Mouse (Mus musculus) ovary, postnatal 14 days (tissue): ENCODE results near the gene Pkmyt1.

Source experiments
- DNase-seq: peaks from one replicate; pipeline ENCODE4 v3.0.0; 2022; ENCODE audit warnings: low spot score

The Pkmyt1 gene

DNA sequence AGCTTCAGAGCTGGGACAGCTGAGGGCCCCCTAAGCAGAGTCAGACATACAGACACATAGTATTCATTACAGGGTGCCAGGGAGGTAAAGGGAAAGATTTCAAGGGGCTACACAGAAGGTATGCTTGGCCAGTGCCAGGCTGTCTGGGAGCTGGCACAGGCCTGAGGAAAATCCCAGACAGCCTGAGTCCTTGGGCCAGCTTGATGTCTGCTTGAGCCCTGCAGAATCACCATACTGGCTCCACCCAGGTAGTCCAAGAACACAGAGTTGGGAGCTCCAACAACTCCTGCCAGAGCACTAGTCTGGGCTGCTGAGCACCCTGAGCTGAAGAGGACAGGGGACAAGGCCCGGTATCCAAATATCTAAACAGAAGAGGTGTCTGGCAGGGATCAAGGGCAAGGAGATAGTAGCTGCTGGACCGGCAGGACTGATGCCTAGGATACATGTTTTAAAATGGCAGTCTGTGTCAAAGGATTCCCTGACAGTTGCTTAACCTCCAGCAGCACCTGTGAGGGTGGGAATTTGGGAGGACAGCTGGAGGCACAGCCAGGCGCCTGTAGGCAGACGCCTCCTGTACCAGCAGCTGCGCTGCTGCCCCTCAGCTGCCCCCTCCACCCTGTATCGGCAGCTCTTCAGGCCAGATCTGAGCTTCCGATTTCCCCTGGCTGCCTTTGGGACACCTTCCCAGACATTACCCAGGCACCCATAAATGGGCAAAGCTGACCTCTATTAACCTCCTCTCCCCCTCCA is 3.6 kb upstream of the Pkmyt1 start, which contains the start of gene 1520401A03Rik:
Gene 1520401A03Rik, minus strand, starts transcription at position 408 of the 750 bp plus-strand sequence.
- no peak for DNase-seq

DNA sequence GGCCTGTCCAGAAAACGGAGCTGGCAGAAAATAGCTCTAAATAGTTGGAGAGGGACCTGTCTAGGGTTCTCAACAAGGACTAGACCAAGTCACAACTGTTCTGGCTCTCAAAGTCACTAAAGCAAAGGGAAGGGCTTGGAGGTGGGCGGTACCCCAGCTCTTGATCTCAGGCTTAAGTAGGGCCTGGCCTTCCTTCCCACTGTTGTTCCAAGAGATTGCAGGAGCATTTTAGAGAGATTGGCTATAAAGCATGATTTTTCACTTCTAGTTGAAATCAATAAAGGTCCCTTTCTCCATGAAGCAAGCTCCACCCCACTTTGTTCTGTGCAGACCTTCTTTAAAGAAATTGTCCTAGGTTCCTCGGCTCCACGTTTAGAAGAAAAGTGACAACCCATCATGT is 659 bp upstream of the Pkmyt1 start:
- DNase-seq: no peak

DNA sequence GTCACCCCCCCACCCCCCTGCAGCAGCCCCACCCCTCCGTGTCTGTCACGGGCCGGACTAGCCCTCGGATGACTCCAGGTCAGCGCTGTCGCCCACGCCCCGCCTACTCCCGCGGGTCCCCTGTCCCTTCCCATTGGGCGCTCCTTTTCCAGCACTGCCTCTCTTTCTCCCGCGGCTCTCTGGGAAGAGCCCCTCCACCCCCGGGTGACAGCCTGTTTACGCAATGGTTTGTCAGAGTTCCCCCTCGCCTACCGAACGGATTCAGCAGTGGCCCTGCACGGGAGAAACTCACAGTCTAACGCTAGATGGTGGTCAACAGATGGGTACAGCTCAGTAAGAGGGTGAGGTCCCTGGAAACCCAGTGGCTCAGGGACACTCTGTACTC is 614 bp downstream of the Pkmyt1 start:
- no peak for DNase-seq

DNA sequence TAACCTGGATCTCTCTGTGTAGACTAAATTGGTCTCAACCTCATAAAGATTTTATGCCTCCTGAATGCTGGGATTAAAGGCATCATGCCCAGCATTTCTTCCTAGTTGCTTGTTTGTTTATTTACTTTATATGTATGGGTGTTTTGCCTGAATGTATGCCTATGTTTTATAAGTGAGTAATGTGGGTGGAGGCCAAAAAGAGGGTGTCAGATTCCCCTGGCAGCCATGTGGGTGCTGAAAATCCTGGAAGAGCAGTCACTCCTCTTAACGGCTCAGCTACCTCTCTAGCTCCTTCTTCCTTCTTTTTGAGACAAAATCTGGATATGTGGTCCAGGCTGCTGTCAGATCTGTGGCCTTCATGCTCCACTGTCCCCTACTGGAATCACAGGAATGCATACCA is 4.3 kb downstream of the Pkmyt1 start:
- DNase-seq: no peak

DNA sequence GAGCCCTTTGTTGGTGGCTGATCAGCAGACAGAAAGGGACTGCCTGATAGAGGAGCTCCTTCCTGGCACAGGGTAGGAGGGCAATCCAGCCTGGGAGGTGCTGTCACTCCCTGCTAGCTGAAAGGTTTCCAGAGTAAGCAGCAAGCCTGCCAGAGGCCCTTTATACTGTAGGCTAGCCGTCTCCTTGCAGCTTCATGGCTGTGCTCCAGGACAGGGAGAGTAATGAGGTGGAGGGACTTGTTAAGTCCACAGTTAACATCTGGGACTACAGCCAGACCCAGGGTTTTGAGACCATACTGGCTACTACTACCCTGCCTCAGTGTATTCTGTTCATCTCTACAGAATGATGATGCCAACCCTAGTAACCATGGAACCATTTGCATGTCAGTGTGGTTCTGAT is 8.2 kb downstream of the Pkmyt1 start:
- no peak for DNase-seq

GRCm38 (mm10) chr17:23737493-23738445 is 11.6 kb downstream of the Pkmyt1 start:
- DNase-seq: no peak

- DNase-seq: no peak
Observed at GRCm38 (mm10) chr17:23738836-23739201, 12.7 kb downstream of the Pkmyt1 start.

GRCm38 (mm10) chr17:23739202-23740135 is 13.3 kb downstream of the Pkmyt1 start:
- no peak for DNase-seq

DNA sequence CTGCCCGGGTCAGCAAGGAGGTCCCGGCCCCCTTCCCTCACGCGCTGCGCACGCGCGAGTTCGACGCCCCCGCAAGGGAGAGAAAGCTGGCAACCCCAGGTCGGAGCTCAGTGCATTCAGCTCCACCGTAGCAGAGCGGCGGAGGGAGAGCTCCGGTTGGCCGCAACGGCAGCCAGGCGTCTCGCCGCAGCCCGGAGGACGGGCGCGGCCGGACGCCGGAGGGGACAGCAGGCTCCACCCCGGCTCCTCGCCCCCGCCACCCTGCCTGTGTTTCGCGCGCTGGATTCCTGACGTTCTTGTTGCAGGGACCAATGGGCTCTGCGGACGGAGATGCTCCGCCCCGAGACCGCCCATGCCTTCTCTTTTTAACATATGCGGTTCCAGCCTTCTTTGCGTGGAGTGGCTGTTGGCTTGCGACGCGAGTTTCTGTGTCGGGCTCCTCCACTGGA is 14.0 kb downstream of the Pkmyt1 start:
- peak; percentile 65 for DNase-seq

DNA sequence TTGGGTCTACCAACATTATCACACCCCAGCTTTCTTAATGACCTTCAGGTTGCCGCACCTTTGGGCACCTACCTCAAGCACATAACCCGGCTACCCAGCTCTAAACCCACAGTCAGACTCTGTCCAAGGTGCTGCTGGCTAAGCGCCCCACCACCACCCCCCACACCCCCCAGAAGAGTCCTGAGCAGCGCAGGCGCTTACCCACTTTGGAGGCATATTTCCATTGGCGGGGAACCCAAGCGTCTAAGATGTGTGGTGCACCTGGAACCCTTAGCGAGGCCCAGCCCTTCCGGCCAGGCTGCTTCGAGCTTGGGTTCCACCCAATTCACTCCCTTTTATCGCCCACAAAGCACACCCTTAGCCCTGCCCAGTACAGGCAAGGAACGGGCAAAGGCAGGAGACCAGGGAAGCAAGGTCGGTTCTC is 14.5 kb downstream of the Pkmyt1 start, which contains the start of gene Paqr4:
Gene Paqr4, minus strand, starts transcription at position 270 of the 424 bp plus-strand sequence.
- no peak for DNase-seq

DNA sequence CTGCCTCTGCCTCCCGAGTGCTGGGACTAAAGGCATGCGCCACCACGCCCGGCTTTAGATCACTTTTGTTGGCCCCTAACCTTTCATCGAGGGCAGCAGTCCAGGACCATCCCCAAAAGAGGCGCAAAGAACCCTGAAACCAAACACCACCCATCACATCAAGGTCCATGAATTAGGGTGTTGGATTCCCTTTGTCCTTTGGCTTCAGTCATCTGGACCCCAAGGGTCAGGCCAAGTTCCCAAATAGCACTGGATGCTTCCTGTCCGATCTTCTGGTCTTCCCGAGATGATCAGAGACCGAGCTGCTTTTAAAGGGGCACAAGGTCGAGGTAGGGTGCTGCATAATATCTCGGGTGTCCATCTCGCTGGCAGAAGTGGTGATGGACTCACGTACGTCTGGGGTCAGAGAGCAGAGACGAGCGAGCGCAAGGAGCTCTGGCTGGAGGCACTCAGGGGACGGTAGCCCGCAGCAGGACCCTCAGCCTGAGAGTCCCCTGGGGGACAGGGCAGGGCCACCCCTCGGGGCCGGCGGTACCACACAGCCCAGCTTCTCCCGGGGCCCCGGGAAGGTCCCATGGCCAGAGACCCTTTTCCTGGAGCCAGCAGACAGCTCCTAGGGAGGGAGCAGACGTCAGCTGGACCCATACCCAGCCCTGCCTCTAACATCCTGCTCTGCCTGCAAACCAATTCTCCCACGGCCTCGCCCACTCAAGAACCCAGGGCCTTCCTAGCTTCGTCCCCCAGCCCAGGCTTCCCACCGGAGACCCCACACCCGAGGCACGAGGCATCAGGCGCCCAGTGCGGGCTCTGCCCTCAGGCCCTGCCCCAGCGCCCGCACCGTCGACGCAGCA is 15.4 kb downstream of the Pkmyt1 start:
- no peak for DNase-seq

GRCm38 (mm10) chr17:23742210-23742793 is 16.2 kb downstream of the Pkmyt1 start:
- no peak for DNase-seq

GRCm38 (mm10) chr17:23742941-23743340 is 16.8 kb downstream of the Pkmyt1 start:
- no peak for DNase-seq

- no peak for DNase-seq
Observed at GRCm38 (mm10) chr17:23744076-23744475, 17.9 kb downstream of the Pkmyt1 start.

DNA sequence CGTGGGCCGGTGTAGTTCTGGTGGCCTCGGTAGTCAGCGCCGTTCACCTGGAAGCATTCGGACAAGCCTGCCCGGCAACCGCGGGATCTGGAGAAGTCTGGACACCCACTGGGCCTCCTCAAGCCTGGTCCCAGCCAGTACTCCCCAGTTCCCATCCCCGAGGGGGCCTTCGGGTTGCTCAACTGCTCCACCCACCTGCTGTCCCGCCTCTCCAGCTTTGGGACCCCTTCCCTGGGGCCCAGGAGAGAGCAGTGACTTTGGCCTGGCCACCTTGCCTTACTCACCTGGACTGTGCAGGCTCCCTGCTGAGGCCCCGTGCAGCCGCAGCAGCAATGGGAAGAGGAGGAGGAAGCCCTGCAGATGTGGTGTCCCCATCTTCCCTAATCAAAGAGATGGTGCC is 18.5 kb downstream of the Pkmyt1 start:
- DNase-seq: no peak

DNA sequence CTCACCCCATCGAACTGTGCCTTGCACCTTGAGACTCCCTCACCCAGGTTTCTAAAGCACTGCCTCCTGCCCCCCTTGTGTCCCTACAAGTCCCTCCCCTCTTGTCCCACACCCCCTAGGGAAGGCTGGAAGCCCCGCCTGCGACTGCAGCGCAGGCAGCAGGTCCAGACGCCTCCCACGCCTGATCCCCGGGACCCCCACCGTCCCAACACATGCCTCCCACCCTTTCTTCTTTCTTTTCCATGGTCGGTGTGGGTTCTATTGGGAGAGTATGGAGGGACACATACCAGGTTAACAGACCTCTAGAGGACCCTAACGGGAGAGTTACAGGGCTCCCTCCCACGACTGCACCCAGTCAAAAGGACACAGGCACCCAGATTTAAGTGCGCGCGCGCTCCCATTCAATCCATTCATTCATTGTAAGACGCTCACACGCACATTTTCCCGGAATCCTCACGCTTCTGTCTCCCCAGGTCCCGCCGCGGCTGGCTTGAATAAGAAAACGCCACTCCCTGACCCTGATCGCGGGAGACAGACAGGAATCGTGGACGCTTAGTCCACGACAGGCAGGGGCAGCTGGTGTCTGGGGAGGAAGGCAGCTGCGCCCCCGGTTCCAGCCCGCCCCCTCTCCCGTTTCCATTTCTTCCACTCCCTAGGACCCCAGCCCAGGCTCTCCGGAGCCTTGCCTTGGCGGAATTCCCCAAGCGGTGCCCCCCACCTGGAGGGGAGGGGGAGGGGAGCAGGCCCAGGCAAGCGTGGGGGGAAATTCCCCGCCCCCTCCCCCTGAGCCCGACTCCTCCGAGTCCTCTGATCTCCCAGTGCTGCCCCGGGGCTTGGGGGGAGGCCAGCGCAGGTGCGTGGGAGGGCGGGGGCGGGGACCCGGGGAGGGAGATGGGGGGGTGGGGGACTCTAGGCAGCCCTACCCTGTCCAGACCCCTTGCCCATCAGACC is 19.4 kb downstream of the Pkmyt1 start, which contains the start of gene Kremen2:
Gene Kremen2, minus strand, starts transcription at position 533 of the 951 bp plus-strand sequence.
- DNase-seq: no peak

GRCm38 (mm10) chr17:23746311-23746710 is 20.2 kb downstream of the Pkmyt1 start:
- DNase-seq: no peak

- DNase-seq: no peak
Observed at GRCm38 (mm10) chr17:23746767-23747166, 20.6 kb downstream of the Pkmyt1 start.

DNA sequence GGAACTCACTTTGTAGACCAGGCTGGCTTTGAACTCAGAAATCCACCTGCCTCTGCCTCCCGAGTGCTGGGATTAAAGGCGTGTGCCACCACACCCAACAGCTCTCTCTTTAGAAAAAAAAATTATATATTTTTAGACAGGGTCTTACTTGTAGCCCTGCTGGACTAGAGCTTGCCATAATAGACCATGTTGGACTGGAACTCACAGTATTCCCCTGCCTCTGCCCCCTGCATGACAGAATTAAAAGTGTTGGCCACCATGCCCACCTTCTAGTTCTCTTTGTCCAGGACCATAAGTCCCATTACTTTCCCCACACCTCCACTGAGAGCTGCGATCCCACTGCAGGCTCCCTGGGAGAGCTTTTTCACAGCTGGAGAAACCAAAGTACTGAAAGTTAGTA is 21.3 kb downstream of the Pkmyt1 start:
- DNase-seq: no peak
